Mouse (Mus musculus): ENCODE results near the gene Gdf3. TPM values are rescaled to one million over a fixed set of nuclear protein-coding genes. Genes with fewer than 3 reads are reported as not detected.

Gene Gdf3
- total and polyA plus RNA-seq, 2 experiments from 2014 or later, result not detected

DNA sequence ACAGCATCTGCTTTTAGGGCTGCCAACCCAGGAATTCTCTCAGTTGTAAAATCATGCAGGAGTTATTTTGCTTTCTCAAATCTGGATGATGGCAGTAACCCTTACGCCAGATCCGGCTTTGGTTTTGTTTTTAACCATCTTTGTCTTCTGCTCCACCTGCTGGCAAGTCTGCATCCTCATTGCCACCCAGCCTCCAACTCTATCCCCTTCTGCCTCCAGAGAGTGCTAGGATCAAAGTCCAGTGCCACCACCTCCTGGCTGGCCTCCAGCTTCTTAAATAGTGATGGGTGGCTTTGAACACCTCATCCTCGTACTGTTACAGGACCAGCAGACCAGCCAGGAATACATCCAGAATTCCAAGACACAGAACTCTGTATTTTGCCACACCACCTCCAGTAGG, 26.8 kb upstream of the Gdf3 start:
- H3K4me2 ChIP-seq (ENCODE audit: low read depth), result no peak overlapping the region
- H3K9me3 ChIP-seq (ENCODE audit: low read length), result no peaks in the 10 kb centered on the region
- DNase-seq (no peak), ATAC-seq (no peak)
- no peaks in the 10 kb centered on the region for H3K4me1 ChIP-seq (ENCODE audit: insufficient read depth)
- TF ChIP-seq CTCF (IDR thresholded peaks at IDR 0.05; ENCODE audit: low read depth), result no peak
- H3K27me3 ChIP-seq (ENCODE audit: insufficient read depth, low read length), result no peaks in the 10 kb centered on the region
- WGBS, result 78% methylated on average over 3 of the region's 3 CpGs
- H3K4me3 ChIP-seq (ENCODE audit: low read depth, low read length), result no peak overlapping the region
- H3K36me3 ChIP-seq (ENCODE audit: insufficient read depth), result no peaks in the 10 kb centered on the region
- H3K9ac ChIP-seq, result no peak overlapping the region
- H3K27ac ChIP-seq (ENCODE audit: low read depth, low read length), result no peak overlapping the region

- Histone ChIP-seq H3K4me1 (ENCODE audit: insufficient read depth) (no peaks in the 10 kb centered on the region), H3K36me3 (ENCODE audit: insufficient read depth) (no peaks in the 10 kb centered on the region), H3K4me2 (ENCODE audit: low read depth) (no peak overlapping the region), H3K9me3 (ENCODE audit: low read length) (no peaks in the 10 kb centered on the region), H3K27me3 (ENCODE audit: insufficient read depth, low read length) (no peaks in the 10 kb centered on the region), H3K9ac (no peak overlapping the region), H3K27ac (ENCODE audit: low read depth, low read length) (no peak overlapping the region), H3K4me3 (ENCODE audit: low read depth, low read length) (no peak overlapping the region)
- ATAC-seq (no peak), DNase-seq (no peak)
- WGBS, result 93% methylated on average over 7 of the region's 7 CpGs
- TF ChIP-seq CTCF (IDR thresholded peaks at IDR 0.05; ENCODE audit: low read depth), result no peak
Measured at GRCm38 (mm10) chr6:122635315-122635714, 25.4 kb upstream of the Gdf3 start.

GRCm38 (mm10) chr6:122633411-122633810, 23.5 kb upstream of the Gdf3 start:
- 56% methylated on average over 9 of the region's 9 CpGs for WGBS
- H3K4me2 ChIP-seq (ENCODE audit: low read depth), result no peak overlapping the region
- H3K27me3 ChIP-seq (ENCODE audit: insufficient read depth, low read length), result no peaks in the 10 kb centered on the region
- no peaks in the 10 kb centered on the region for H3K9me3 ChIP-seq (ENCODE audit: low read length)
- H3K36me3 ChIP-seq (ENCODE audit: insufficient read depth), result no peaks in the 10 kb centered on the region
- no peak overlapping the region for H3K9ac ChIP-seq
- H3K27ac ChIP-seq (ENCODE audit: low read depth, low read length), result no peak overlapping the region
- no peak for TF ChIP-seq CTCF (IDR thresholded peaks at IDR 0.05; ENCODE audit: low read depth)
- DNase-seq, result no peak
- no peak overlapping the region for H3K4me3 ChIP-seq (ENCODE audit: low read depth, low read length)
- no peaks in the 10 kb centered on the region for H3K4me1 ChIP-seq (ENCODE audit: insufficient read depth)
- no peak for ATAC-seq

DNA sequence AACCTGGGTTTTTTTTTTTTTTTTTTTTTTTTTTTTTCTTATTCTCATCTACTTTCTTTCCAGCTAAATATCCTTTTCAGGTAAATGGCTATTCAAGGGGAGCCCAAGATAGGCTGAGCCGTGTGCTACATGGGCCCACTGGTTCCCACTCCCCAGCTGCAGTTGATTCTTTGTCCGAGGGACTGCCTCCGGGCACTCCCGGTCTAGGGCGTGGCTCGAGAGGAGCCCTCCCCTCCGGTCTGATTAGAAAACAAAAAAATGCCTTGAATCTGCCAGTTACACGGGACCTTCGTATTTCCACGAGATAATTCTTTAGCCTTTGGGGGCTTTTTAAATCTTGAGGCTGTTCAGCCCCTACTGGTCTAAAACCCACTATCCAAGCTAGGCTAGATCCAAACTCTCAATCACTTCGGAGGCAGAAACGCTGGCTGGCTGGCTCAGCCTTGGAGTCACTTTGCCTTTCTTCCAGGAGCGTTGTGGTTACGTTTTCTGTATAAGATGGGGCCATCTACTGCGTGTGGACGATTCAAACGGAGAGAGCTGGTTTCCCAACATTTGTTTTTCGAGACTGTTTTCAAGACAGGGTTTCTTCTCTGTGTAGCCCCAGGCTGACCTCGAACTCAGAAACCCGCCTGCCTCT, 17.7 kb upstream of the Gdf3 start:
- no peak for ATAC-seq
- Histone ChIP-seq H3K27ac (ENCODE audit: low read depth, low read length) (no peak overlapping the region), H3K4me1 (ENCODE audit: insufficient read depth) (no peaks in the 10 kb centered on the region), H3K9me3 (ENCODE audit: low read length) (no peaks in the 10 kb centered on the region), H3K4me2 (ENCODE audit: low read depth) (peak overlapping the region; percentile 24; the same call in 1 of the 2 replicates), H3K27me3 (ENCODE audit: insufficient read depth, low read length) (no peaks in the 10 kb centered on the region), H3K36me3 (ENCODE audit: insufficient read depth) (no peaks in the 10 kb centered on the region), H3K9ac (no peak overlapping the region), H3K4me3 (ENCODE audit: low read depth, low read length) (no peak overlapping the region)
- 51% methylated on average over 20 of the region's 20 CpGs for WGBS
- DNase-seq, result no peak
- no peak for TF ChIP-seq CTCF (IDR thresholded peaks at IDR 0.05; ENCODE audit: low read depth)

- no peak for TF ChIP-seq CTCF (IDR thresholded peaks at IDR 0.05; ENCODE audit: low read depth)
- H3K4me1 ChIP-seq (ENCODE audit: insufficient read depth), result no peaks in the 10 kb centered on the region
- no peak within 1 kb of the TSS for H3K4me2 ChIP-seq (ENCODE audit: low read depth)
Measured at GRCm38 (mm10) chr6:122626110-122626509, 16.2 kb upstream of the Gdf3 start, which contains the start of gene Dppa3. Dppa3 (plus strand) TSS chr6:122626410.

DNA sequence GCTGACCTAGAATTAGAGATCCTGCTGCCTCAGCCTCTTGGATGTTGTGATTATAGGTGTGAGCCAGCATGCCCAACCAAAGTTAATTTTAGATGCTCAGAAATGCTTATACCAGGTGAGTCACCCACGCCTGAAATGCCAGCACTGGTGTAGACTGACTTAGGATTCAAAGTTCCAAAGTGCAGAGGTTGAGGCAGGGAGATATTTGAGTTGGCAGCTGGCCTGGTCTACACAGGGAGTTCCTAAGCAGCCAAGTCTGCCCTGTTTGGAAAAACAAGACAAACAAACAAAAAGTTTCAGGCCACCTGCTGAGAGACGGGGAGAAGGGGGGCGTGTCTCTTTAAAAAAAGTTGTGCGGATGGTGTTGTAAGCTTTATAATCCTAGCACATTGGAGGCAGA, 15.3 kb upstream of the Gdf3 start:
- H3K9ac ChIP-seq, result no peak overlapping the region
- no peaks in the 10 kb centered on the region for H3K27me3 ChIP-seq (ENCODE audit: insufficient read depth, low read length)
- TF ChIP-seq CTCF (IDR thresholded peaks at IDR 0.05; ENCODE audit: low read depth), result no peak
- H3K36me3 ChIP-seq (ENCODE audit: insufficient read depth), result no peaks in the 10 kb centered on the region
- H3K9me3 ChIP-seq (ENCODE audit: low read length), result no peaks in the 10 kb centered on the region
- H3K4me3 ChIP-seq (ENCODE audit: low read depth, low read length), result no peak overlapping the region
- WGBS, result 84% methylated on average over 4 of the region's 4 CpGs
- DNase-seq, result no peak
- H3K4me1 ChIP-seq (ENCODE audit: insufficient read depth), result no peaks in the 10 kb centered on the region
- no peak overlapping the region for H3K27ac ChIP-seq (ENCODE audit: low read depth, low read length)
- H3K4me2 ChIP-seq (ENCODE audit: low read depth), result no peak overlapping the region
- ATAC-seq, result no peak

More at GRCm38 (mm10) chr6:122626110-122626509, 16.2 kb upstream of the Gdf3 start, which contains the start of gene Dppa3:
- no peak within 1 kb of the TSS for H3K9ac ChIP-seq
- no peaks in the 10 kb centered on the region for H3K36me3 ChIP-seq (ENCODE audit: insufficient read depth)
- no peaks in the 10 kb centered on the region for H3K27me3 ChIP-seq (ENCODE audit: insufficient read depth, low read length)
- H3K27ac ChIP-seq (ENCODE audit: low read depth, low read length), result no peak within 1 kb of the TSS
- 90% methylated on average over 8 of the region's 8 CpGs for WGBS
- H3K4me3 ChIP-seq (ENCODE audit: low read depth, low read length), result no peak within 1 kb of the TSS
- DNase-seq, result no peak
- no peaks in the 10 kb centered on the region for H3K9me3 ChIP-seq (ENCODE audit: low read length)
- no peak for ATAC-seq

DNA sequence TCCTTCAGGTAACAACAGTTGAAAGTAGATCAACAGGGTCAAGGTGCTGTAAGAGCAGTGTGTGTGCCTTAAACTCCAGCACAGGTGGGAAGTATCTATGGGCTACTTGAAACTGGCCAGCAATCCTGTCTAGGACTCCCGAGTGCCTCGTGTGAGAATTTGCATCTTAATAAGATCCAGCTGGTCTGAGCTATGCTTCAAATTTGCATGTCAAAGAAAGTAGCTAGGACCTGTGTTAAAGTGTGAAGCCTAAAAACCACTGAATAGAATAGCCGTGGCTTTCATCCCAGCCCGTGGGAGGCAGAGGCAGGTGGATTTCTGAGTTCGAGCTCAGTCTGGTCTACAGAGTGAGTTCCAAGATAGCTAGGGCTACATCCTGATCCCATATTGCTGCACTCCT, 14.6 kb upstream of the Gdf3 start:
- ATAC-seq (no peak), DNase-seq (no peak)
- 15% methylated on average over 5 of the region's 5 CpGs for WGBS
- no peak overlapping the region for H3K4me2 ChIP-seq (ENCODE audit: low read depth)
- H3K36me3 ChIP-seq (ENCODE audit: insufficient read depth), result no peaks in the 10 kb centered on the region
- H3K27me3 ChIP-seq (ENCODE audit: insufficient read depth, low read length), result no peaks in the 10 kb centered on the region
- H3K9me3 ChIP-seq (ENCODE audit: low read length), result no peaks in the 10 kb centered on the region
- no peaks in the 10 kb centered on the region for H3K4me1 ChIP-seq (ENCODE audit: insufficient read depth)
- H3K4me3 ChIP-seq (ENCODE audit: low read depth, low read length), result no peak overlapping the region
- no peak overlapping the region for H3K27ac ChIP-seq (ENCODE audit: low read depth, low read length)
- no peak for TF ChIP-seq CTCF (IDR thresholded peaks at IDR 0.05; ENCODE audit: low read depth)
- H3K9ac ChIP-seq, result no peak overlapping the region
